Mouse (Mus musculus) bone marrow, adult 2 months (tissue): Measurements from ENCODE around the gene Synpo2. TPM values are rescaled to one million over a fixed set of nuclear protein-coding genes. Genes with fewer than 3 reads are reported as not detected.
A peak's percentile ranks its signal among the peaks of the same experiment; 100 is the strongest.

Experiments used
- H3K27ac ChIP-seq: fragments of 200-500 bp; 2 replicates; pipeline ENCODE4 v1.5.1; 2012; ENCODE audit warnings: low read depth, mild to moderate bottlenecking, control low read depth, inconsistent platforms, low read length; ENCODE audit not compliant: control insufficient read depth, poor library complexity, insufficient read depth
- H3K4me1 ChIP-seq: fragments of 200-500 bp; 2 replicates; pipeline ENCODE4 v1.6.1; 2011; ENCODE audit warnings: low read length; ENCODE audit not compliant: control insufficient read depth, insufficient read depth
- H3K4me3 ChIP-seq: fragments of 200-500 bp; replicated peaks from 2 replicates; pipeline ENCODE3; 2011; ENCODE audit warnings: mild to moderate bottlenecking, low read depth, low read length, control low read depth; ENCODE audit not compliant: control insufficient read depth
- CTCF ChIP-seq: fragments of 200-500 bp; IDR thresholded peaks from 2 replicates; pipeline ENCODE4 v1.5.1; 2011; ENCODE audit warnings: low read length, control low read depth; ENCODE audit not compliant: control insufficient read depth, insufficient read depth
- POLR2A ChIP-seq: fragments of 200-500 bp; IDR thresholded peaks from 2 replicates; pipeline ENCODE4 v1.6.1; 2011; ENCODE audit warnings: low read depth, mild to moderate bottlenecking, control low read depth, low read length, borderline replicate concordance; ENCODE audit not compliant: control insufficient read depth
- WGBS: fragments of 180-500 bp; shearing (Covaris S2); methylation state at CpG from one replicate; pipeline ENCODE4 v1.1.7; 2018; 5-methylcytosine and 5-hydroxymethylcytosine counted together
- polyA plus RNA-seq: library from polyadenylated mRNA; stranded (reverse); fragments of >200 nt; gene quantifications from 2 replicates; pipeline ENCODE4 v1.2.4, GENCODE M21; 2011; ENCODE audit warnings: low replicate concordance; ENCODE audit not compliant: missing spikeins, insufficient read depth, insufficient read length

Synpo2 gene
- 0.70 and 0.80 TPM in 2 replicates for polyA plus RNA-seq

GRCm38 (mm10) chr3:123235921-123236320 is at the start of gene Synpo2:
Gene Synpo2 (minus strand): TSS chr3:123236149.
- TF ChIP-seq POLR2A (no peak), CTCF (no peak)

GRCm38 (mm10) chr3:123285649-123286048 is 49.7 kb upstream of the Synpo2 start:
- Histone ChIP-seq H3K4me3 (no peak overlapping the region), H3K27ac (no peak overlapping the region), H3K4me1 (no peaks in the 10 kb centered on the region)
- TF ChIP-seq CTCF = no peak
- no peak for TF ChIP-seq POLR2A

More at GRCm38 (mm10) chr3:123235921-123236320, at the start of gene Synpo2:
- Histone ChIP-seq H3K4me1 (no peaks in the 10 kb centered on the region), H3K4me3 (peak within 1 kb of the TSS; percentile 40), H3K27ac (no peak within 1 kb of the TSS)
- 6% methylated on average over 20 of the region's 20 CpGs for WGBS

GRCm38 (mm10) chr3:123284284-123284683 is 48.3 kb upstream of the Synpo2 start:
- Histone ChIP-seq H3K4me1 (no peaks in the 10 kb centered on the region), H3K4me3 (no peak overlapping the region), H3K27ac (no peak overlapping the region)
- WGBS = 92% methylated on average over 5 of the region's 5 CpGs
- TF ChIP-seq POLR2A (no peak), CTCF (no peak)

GRCm38 (mm10) chr3:123282866-123283615 is 47.1 kb upstream of the Synpo2 start:
- no peak overlapping the region for H3K4me3 ChIP-seq
- TF ChIP-seq POLR2A (no peak), CTCF (no peak)
- no peak overlapping the region for H3K27ac ChIP-seq
- no peaks in the 10 kb centered on the region for H3K4me1 ChIP-seq
- WGBS = 74% methylated on average over 12 of the region's 12 CpGs

GRCm38 (mm10) chr3:123267741-123268201 is 31.8 kb upstream of the Synpo2 start:
- no peak overlapping the region for H3K27ac ChIP-seq
- no peaks in the 10 kb centered on the region for H3K4me1 ChIP-seq
- H3K4me3 ChIP-seq = peak overlapping the region; percentile 91
- no peak for TF ChIP-seq POLR2A
- TF ChIP-seq CTCF = no peak
- WGBS = under 1% methylated on average over 25 of the region's 25 CpGs

GRCm38 (mm10) chr3:123266753-123267651 is 31.1 kb upstream of the Synpo2 start, which contains the start of gene Sec24d:
Gene Sec24d (plus strand): TSS chr3:123267455.
- TF ChIP-seq CTCF (no peak), POLR2A (peak; percentile 38; the same call in 1 of the 2 replicates)
- 2% methylated on average over 68 of the region's 68 CpGs for WGBS
- Histone ChIP-seq H3K4me1 (no peaks in the 10 kb centered on the region), H3K4me3 (peak within 1 kb of the TSS; percentile 91), H3K27ac (peak within 1 kb of the TSS; percentile 56; the same call in 1 of the 2 replicates)

DNA sequence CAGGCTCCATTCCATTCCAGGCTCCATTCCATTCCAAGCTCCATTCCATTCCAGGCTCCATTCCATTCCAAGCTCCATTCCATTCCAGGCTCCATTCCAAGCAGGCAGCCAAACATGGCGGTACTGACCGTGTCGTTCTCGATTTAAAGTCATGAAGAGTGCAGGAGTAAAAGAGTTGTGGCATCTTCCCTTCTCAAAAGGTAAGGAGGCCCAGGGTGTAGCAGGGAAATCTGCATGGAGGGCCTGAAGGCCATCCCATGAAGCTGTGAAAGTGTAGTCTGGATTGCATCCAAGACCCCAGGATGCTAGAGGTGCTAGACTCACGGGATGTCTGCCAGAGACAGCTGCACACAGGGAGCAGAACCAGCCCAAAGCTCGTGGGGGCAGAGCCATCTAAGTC is 28.8 kb upstream of the Synpo2 start:
- no peak overlapping the region for H3K27ac ChIP-seq
- TF ChIP-seq POLR2A (no peak), CTCF (no peak)
- WGBS = 78% methylated on average over 6 of the region's 6 CpGs
- no peak overlapping the region for H3K4me3 ChIP-seq
- no peaks in the 10 kb centered on the region for H3K4me1 ChIP-seq

- Histone ChIP-seq H3K4me3 (no peak overlapping the region), H3K27ac (no peak overlapping the region), H3K4me1 (no peaks in the 10 kb centered on the region)
- WGBS = 85% methylated on average over 4 of the region's 4 CpGs
- TF ChIP-seq CTCF (no peak), POLR2A (no peak)
These were observed 22.8 kb upstream of the Synpo2 start for GRCm38 (mm10) chr3:123258709-123259108.
